Mouse (Mus musculus) hindbrain, embryonic 16.5 days (tissue): ENCODE results near the gene Neb. TPM values are rescaled to one million over a fixed set of nuclear protein-coding genes. Genes with fewer than 3 reads are reported as not detected.
"Not testable (repeated sequence)": the region's sequence is repeated elsewhere in the genome, so short reads cannot be mapped to it uniquely, and the experiment has no call there.

Experiments
- ATAC-seq: fragments of 200-750 bp; cut with Nextera tagmentation; 2 replicates; pipeline ENCODE4 v1.8.0; 2017; ENCODE audit warnings: moderate TSS enrichment, moderate library complexity
- H3K27ac ChIP-seq: fragments of 300-500 bp; sonication (generic); 2 replicates; pipeline ENCODE4 v1.5.1; 2014; ENCODE audit warnings: low read depth, mild to moderate bottlenecking, control low read depth, low read length, moderate library complexity
- H3K27me3 ChIP-seq: fragments of 300-500 bp; sonication (generic); replicated peaks from 2 replicates; pipeline ENCODE4 v1.6.1; 2014; ENCODE audit warnings: low read length; ENCODE audit not compliant: control insufficient read depth, insufficient read depth
- H3K36me3 ChIP-seq: fragments of 300-500 bp; sonication (generic); 2 replicates; pipeline ENCODE4 v1.6.1; 2014; ENCODE audit warnings: mild to moderate bottlenecking, low read length, moderate library complexity, mixed read lengths; ENCODE audit not compliant: control insufficient read depth, insufficient read depth
- H3K4me1 ChIP-seq: fragments of 300-500 bp; sonication (generic); 2 replicates; pipeline ENCODE4 v1.6.1; 2014; ENCODE audit warnings: low read depth, low read length; ENCODE audit not compliant: control insufficient read depth, insufficient read depth
- H3K4me2 ChIP-seq: fragments of 300-500 bp; sonication (generic); 2 replicates; pipeline ENCODE4 v1.6.1; 2014; ENCODE audit warnings: mild to moderate bottlenecking, low read length, control low read depth, moderate library complexity
- H3K4me3 ChIP-seq: fragments of 300-500 bp; sonication (generic); 2 replicates; pipeline ENCODE4 v1.5.1; 2014; ENCODE audit warnings: mild to moderate bottlenecking, low read length, control low read depth, moderate library complexity
- H3K9ac ChIP-seq: fragments of 300-500 bp; sonication (generic); 2 replicates; pipeline ENCODE4 v1.6.1; 2014; ENCODE audit warnings: low read depth, mild to moderate bottlenecking, control low read depth, low read length, moderate library complexity
- H3K9me3 ChIP-seq: fragments of 300-500 bp; sonication (generic); 2 replicates; pipeline ENCODE4 v1.6.1; 2014; ENCODE audit warnings: mild to moderate bottlenecking, low read length, moderate library complexity; ENCODE audit not compliant: control insufficient read depth
- WGBS: fragments of 180-500 bp; shearing (Covaris S2); extraction: QIAGEN DNeasy Blood & Tissue Kit; methylation state at CpG from one replicate; pipeline ENCODE4 v1.1.7; 2014; 5-methylcytosine and 5-hydroxymethylcytosine counted together
- microRNA-seq: library from miRNA; unstranded; fragments of <30 nt; microRNA quantifications from one replicate; pipeline ENCODE4, GENCODE M21; 2017
- polyA plus RNA-seq: library from polyadenylated mRNA; unstranded; fragments of >200 nt; fragmentation: Nextera tagmentation; extraction: Ambion mirVana; gene quantifications from 2 replicates; pipeline ENCODE4 v1.2.1, GENCODE M21; 2015

The Neb gene
- polyA plus RNA-seq, 1 experiment from 2014 or later, result 0.76 TPM

DNA sequence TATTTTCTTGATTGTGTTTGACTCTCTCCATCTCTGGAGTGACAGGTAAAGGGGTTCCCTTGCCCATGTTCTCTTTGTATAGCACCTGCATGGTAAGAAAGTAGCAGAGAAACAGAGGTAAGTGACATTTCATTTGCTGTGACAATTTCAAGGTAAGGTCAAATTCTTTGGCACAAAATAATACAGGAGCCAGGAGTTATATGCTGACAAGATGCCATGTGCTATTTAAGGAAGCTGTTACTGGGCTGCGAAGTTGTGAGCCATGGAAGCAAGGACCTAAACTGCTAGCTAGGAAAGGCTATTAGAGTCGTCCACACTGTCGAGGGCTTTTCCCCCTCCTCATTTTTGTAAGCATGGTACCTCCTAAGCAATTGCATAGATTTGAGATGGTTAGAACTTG, 225.2 kb downstream of the Neb start:
- no peaks in the 10 kb centered on the region for H3K36me3 ChIP-seq
- no peak overlapping the region for H3K4me2 ChIP-seq
- no peak for ATAC-seq
- H3K27ac ChIP-seq, result no peak overlapping the region
- H3K27me3 ChIP-seq, result no peaks in the 10 kb centered on the region
- H3K4me1 ChIP-seq, result no peaks in the 10 kb centered on the region
- 80% methylated on average over 3 of the region's 3 CpGs for WGBS
- H3K4me3 ChIP-seq, result no peak overlapping the region
- no peak overlapping the region for H3K9ac ChIP-seq
- no peaks in the 10 kb centered on the region for H3K9me3 ChIP-seq

GRCm38 (mm10) chr2:52133351-52133750, 244.9 kb downstream of the Neb start:
- Histone ChIP-seq H3K4me2 (no peak overlapping the region), H3K4me1 (no peaks in the 10 kb centered on the region), H3K4me3 (no peak overlapping the region), H3K36me3 (0 out of 2 replicates have a peak, but pooled peaks cover 2% of the 10 kb centered on the region), H3K9ac (no peak overlapping the region), H3K27ac (no peak overlapping the region), H3K9me3 (no peaks in the 10 kb centered on the region), H3K27me3 (no peaks in the 10 kb centered on the region)
- 100% methylated on average over 2 of the region's 2 CpGs for WGBS
- ATAC-seq, result no peak

- not testable (repeated sequence) for H3K4me1 ChIP-seq, H3K9ac ChIP-seq, H3K4me2 ChIP-seq, ATAC-seq, H3K27me3 ChIP-seq, H3K4me3 ChIP-seq, H3K36me3 ChIP-seq, H3K27ac ChIP-seq, H3K9me3 ChIP-seq
- WGBS, result 98% methylated on average over 20 of the region's 20 CpGs
Measured at GRCm38 (mm10) chr2:52131370-52131769, 246.9 kb downstream of the Neb start.

DNA sequence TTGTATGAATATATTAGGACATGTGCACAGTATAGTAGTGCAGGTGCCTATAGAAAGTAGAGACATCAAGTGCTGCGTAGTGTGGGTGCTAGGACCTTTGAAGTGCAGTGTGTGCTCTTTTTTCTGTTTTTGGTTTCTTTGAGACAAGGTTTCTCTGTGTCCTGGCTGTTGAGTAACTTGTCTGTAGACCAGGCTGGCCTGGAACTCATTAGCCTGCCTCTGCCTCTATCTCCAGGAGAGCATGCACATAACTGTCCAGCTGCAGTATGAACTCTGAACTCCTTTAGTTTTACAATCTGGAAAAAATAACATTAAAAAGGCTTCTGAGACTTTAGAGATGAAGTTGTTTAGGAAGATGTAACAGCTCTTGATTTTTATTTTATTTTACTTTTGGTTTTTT, 264.2 kb downstream of the Neb start:
- Histone ChIP-seq H3K27me3 (no peaks in the 10 kb centered on the region), H3K27ac (no peak overlapping the region), H3K4me1 (no peaks in the 10 kb centered on the region), H3K36me3 (peaks cover 39% of the 10 kb centered on the region), H3K9me3 (no peaks in the 10 kb centered on the region), H3K4me3 (no peak overlapping the region), H3K9ac (no peak overlapping the region), H3K4me2 (no peak overlapping the region)
- WGBS, result 92% methylated on average over 1 of the region's 1 CpGs
- ATAC-seq, result no peak

Small RNA genes within 50 kb of the gene (microRNA-seq; reads per million reads assigned to microRNA genes)
- not detected for gene Gm22095

Other genes starting within 250 kb of the Neb start
- 25.8 and 39.3 TPM in 2 replicates for gene Arl5a, start 46.4 kb upstream of the Neb start, polyA plus RNA-seq